Mouse (Mus musculus) monocyte, adult 2 months (primary cell): Measurements from ENCODE around the gene Ces2f.
"Not testable (repeated sequence)": the region's sequence is repeated elsewhere in the genome, so short reads cannot be mapped to it uniquely, and the experiment has no call there.

ENCODE experiments used
- DNase-seq, 2 experiments: peaks; one replicate each; pipeline ENCODE4 v3.0.0; 2022; ENCODE audit warnings: low spot score in 2 of 2, low read depth in 1 of 2

The Ces2f gene

GRCm38 (mm10) chr8:104947056-104947455, at the start of gene Ces2f:
Gene Ces2f, plus strand, starts transcription at chr8:104947356.
- DNase-seq: no peak

- no peak for DNase-seq
These were observed 45.4 kb upstream of the Ces2f start for GRCm38 (mm10) chr8:104901746-104902145.

DNA sequence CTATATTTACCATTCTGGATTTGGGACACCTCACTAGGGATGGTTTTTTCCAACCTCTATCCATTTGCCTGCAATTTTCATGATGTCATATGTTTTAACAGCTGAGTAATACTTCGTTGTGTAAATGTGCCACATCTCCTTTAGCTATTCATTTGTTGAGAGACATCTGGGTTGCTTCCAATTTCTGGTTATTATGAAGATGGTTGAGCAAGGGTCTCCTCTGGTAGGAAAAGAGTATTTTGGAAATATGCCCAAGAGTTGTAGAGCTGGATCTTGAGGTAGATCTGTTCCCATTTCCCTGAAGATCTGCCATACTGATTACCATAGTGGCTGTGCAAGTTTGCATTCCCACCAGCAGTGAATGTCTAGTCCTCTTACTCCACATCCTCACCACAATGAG, 40.0 kb upstream of the Ces2f start:
- no peak for DNase-seq

DNA sequence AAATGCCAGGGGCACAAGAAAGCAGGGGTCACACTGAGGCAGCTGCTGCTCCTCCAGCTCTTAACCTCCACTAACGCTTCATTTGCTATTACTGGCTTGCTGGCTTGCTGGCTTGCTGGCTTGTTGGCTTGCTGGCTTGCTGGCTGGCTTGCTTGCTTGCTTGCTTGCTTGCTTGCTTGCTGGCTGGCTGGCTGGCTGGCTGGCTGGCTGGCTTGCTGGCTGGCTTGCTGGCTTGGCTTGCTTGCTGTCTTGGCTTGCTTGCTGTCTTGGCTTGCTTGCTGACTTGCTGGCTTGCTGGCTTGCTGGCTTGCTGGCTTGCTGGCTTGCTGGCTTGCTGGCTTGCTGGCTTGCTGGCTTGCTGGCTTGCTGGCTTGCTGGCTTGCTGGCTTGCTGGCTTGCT, 38.1 kb upstream of the Ces2f start:
- DNase-seq: not testable (repeated sequence)

DNA sequence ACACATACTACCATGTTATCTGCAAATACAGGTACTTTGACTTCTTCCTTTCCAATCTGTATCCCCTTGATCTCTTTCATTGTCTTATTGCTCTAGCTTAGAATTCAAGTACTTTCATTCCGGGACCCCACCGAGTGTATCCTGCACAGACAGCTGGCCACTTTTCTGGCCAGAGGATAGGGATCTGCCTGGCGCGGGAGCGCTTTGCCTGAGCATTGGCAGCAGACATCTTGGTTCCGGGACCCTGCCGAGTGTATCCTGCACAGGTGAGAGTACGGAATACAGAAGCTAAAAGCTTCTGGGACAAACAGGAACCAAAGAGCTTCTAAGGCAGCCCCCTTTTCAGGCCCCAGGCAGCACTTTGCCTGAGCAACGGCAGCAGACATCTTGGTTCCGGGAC, 37.5 kb upstream of the Ces2f start:
- DNase-seq: not testable (repeated sequence)

DNA sequence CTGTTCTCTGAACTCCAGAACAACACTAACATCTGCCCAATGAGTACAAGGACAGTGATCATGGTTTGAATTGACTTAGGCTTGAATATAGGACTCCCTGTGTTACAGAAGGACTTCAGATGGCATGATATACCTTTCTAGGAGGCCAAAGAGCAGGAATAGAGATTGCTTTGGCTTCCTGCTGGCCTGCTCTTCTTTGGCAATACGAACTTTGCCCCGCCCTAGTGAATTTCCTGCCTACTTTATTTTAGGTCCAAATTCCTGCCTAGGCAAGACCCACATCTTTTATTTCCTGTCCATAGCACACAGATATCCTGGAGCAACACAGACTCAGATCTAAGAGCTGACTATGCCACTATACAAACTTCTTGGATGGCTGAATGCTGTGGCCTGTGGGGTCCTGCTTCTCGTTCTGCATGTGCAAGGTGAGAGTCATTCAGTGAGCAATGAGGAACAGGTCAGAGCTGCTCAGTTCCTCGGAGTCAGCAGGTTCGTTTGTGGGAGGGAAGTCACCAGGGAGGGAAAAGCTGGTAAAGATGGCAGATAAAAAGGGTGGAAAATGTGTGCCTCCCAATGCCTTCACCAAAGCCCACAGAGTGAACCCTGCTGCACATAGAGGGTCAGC, 21.1 kb upstream of the Ces2f start, which contains the start of gene Ces2e:
Gene Ces2e (plus strand): TSS at position 289 of the 625 bp plus-strand sequence.
- DNase-seq: no peak

DNA sequence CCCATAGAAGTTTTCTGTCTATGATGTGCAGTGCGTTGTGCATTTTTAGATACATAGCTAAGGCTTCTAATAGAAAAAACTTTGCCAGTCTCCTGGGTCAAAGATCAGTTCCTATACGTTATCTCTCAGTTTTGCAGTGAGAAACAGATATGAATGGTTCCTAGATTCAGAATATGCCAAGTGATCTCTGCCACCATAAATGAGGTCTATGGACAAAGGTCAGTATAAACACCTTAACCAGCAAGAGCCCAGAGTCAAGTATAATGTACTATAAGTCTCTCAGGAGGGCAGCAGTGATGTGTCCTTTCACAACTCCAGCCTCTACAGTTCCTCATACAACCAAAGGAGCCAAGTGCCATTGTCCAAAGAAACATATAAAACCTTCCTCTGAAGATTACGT, 19.9 kb upstream of the Ces2f start:
- no peak for DNase-seq

DNA sequence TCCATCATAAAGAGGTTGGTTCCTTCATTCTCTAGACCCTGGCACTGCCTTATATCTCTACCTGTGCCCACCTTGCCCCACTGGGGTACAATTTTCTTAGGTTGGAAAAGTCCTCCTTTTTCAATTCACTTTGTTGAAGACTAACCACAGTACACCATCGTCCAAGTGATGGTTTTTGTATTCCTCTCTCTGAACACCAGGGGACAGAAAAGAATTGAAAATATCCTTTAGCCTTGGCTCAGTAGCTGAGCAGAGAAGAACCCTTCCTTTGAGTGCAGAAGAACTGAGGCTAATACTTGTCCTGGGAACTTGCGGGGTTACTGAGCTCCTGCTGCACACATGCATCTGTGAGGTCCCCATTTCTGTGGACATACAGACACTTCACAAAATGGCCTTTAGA, 2.5 kb upstream of the Ces2f start:
- no peak for DNase-seq

- DNase-seq: no peak
These were observed 1.9 kb downstream of the Ces2f start for GRCm38 (mm10) chr8:104949031-104949430.

DNA sequence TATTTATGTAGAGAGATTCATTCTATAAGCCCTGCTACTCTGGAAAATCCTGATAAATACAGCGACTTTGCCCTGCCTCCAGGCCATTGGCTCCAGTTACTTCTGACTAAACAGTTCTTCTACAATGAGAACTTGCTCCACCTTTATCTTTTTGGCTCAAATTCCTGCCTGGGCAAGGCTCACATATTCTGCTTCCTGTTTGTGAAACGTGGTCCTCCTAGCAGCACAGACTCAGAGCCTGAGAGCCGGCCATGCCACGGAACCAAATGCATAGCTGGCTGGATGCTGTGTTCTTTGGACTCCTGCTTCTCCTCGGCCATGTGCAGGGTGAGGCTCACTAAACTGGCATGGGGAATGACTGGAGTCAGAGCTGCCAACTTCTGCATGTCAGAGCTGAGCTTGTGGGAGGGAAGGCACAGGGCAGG, 14.4 kb downstream of the Ces2f start, which contains the start of gene Ces2g:
Gene Ces2g (plus strand): TSS at position 182 of the 425 bp plus-strand sequence.
- no peak for DNase-seq

- DNase-seq: no peak
These were observed 15.2 kb downstream of the Ces2f start for GRCm38 (mm10) chr8:104962229-104962901.

DNA sequence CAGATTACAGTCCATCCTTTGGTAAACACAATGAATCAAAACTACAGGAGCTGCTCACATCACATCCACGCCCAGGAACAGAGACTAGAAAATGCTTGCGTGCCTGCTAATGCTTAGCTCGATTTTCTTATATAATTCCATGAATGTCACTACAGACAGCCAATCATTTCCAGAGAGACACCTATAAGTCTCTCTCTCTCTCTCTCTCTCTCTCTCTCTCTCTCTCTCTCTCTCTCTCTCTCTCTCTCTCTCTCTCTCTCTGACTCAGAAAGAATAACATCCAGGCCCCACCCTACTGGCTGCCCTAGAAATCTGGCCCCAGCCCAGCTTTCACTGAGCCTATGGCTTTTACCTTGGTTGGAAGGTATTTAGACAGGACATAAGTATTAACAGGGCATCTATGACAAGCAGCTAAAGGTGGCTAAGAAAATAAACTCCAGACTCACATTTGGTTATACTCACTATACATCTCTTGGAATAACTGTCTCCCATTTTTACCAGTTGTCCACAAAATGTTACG, 16.3 kb downstream of the Ces2f start:
- no peak for DNase-seq

- no peak for DNase-seq
These were observed 37.0 kb downstream of the Ces2f start for GRCm38 (mm10) chr8:104984126-104984525.

- no peak for DNase-seq
These were observed 37.8 kb downstream of the Ces2f start for GRCm38 (mm10) chr8:104984942-104985341.

GRCm38 (mm10) chr8:104998191-104998590, 51.0 kb downstream of the Ces2f start:
- DNase-seq: no peak

DNA sequence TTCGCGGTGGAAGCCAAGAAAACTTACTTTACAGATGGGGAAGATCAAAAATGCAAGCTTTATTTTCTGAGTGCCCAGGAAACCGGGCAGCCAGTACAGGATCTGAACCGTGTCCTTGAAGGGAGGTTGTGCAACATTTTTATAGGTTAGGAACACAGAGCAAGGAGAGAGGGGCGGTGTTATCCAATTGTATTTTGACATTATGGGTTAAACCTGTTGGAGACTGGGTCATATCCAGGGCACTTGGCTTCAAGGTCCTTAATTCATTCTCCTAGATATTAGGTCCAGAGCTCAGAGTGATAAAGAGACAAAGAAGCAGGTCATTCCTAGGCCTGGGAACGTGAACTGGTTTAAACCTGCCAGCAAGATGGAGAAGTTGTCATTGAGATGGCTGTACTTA, 52.0 kb downstream of the Ces2f start:
- DNase-seq: no peak

GRCm38 (mm10) chr8:105000586-105000985, 53.4 kb downstream of the Ces2f start, which contains the start of gene Ces2h:
Gene Ces2h, plus strand, starts transcription at chr8:105000853.
- no peak for DNase-seq
